Mouse (Mus musculus): Measurements from ENCODE around the gene Abcb8. TPM values are rescaled to one million over a fixed set of nuclear protein-coding genes. Genes with fewer than 3 reads are reported as not detected.

The Abcb8 gene
- polyA plus RNA-seq, 1 experiment from 2014 or later: 45.8 TPM

- ATAC-seq (ENCODE audit: insufficient read depth, low FRiP score, low TSS enrichment): no peak
- H3K9me3 ChIP-seq (ENCODE audit: control insufficient read depth, low read length): no peaks in the 10 kb centered on the region
- H3K4me2 ChIP-seq (ENCODE audit: low read depth): peak overlapping the region; percentile 19
- H3K4me1 ChIP-seq (ENCODE audit: control insufficient read depth, insufficient read depth, low read length): peaks cover 28% of the 10 kb centered on the region
- H3K4me3 ChIP-seq (ENCODE audit: low read depth, low read length): no peak overlapping the region
- no peaks in the 10 kb centered on the region for H3K27me3 ChIP-seq (ENCODE audit: control insufficient read depth, insufficient read depth, low read length)
- peak overlapping the region; percentile 10; the same call in 1 of the 2 replicates for H3K9ac ChIP-seq (ENCODE audit: low read length)
- H3K27ac ChIP-seq (ENCODE audit: low read depth, low read length): no peak overlapping the region
- H3K36me3 ChIP-seq (ENCODE audit: control insufficient read depth, insufficient read depth, low read length): peaks cover 6% of the 10 kb centered on the region
- 2% methylated on average over 15 of the region's 15 CpGs for WGBS
- DNase-seq (ENCODE audit: low spot score): peak; percentile 44
Observed at GRCm38 (mm10) chr5:24427981-24428402, 34.5 kb downstream of the Abcb8 start.

- 7% methylated on average over 9 of the region's 9 CpGs for WGBS
- H3K4me1 ChIP-seq (ENCODE audit: control insufficient read depth, insufficient read depth, low read length): peaks cover 28% of the 10 kb centered on the region
- ATAC-seq (ENCODE audit: insufficient read depth, low FRiP score, low TSS enrichment) (no peak), DNase-seq (ENCODE audit: low spot score) (no peak)
- H3K9me3 ChIP-seq (ENCODE audit: control insufficient read depth, low read length): no peaks in the 10 kb centered on the region
- H3K27ac ChIP-seq (ENCODE audit: low read depth, low read length): no peak overlapping the region
- H3K4me2 ChIP-seq (ENCODE audit: low read depth): no peak overlapping the region
- H3K27me3 ChIP-seq (ENCODE audit: control insufficient read depth, insufficient read depth, low read length): no peaks in the 10 kb centered on the region
- peaks cover 6% of the 10 kb centered on the region for H3K36me3 ChIP-seq (ENCODE audit: control insufficient read depth, insufficient read depth, low read length)
- no peak overlapping the region for H3K4me3 ChIP-seq (ENCODE audit: low read depth, low read length)
- H3K9ac ChIP-seq (ENCODE audit: low read length): peak overlapping the region; percentile 10; the same call in 1 of the 2 replicates
Observed at GRCm38 (mm10) chr5:24428596-24428995, 35.1 kb downstream of the Abcb8 start.

DNA sequence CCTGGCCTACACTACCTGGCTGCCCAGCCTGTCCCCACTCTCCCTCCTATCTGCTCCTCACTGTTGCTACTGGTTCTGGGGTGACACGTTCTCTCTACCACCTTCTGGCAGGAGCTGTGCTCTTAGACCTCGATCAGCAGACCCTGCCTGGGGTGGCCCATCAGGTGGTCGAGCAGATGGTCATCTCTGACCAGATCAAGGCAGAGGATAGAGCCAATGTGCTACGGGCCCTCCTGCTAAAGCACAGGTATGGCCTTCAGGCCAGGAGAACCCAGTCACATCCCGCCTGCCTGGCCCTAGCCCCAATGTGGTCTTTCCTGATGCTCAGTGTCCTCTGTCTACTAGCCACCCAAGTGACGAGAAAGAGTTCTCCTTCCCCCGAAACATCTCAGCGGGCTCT lies 40.5 kb downstream of the Abcb8 start:
- Histone ChIP-seq H3K27ac (ENCODE audit: low read depth, low read length) (no peak overlapping the region), H3K9ac (ENCODE audit: low read length) (no peak overlapping the region), H3K9me3 (ENCODE audit: control insufficient read depth, low read length) (no peaks in the 10 kb centered on the region), H3K27me3 (ENCODE audit: control insufficient read depth, insufficient read depth, low read length) (no peaks in the 10 kb centered on the region), H3K4me2 (ENCODE audit: low read depth) (no peak overlapping the region), H3K36me3 (ENCODE audit: control insufficient read depth, insufficient read depth, low read length) (peaks cover 11% of the 10 kb centered on the region), H3K4me1 (ENCODE audit: control insufficient read depth, insufficient read depth, low read length) (no peaks in the 10 kb centered on the region), H3K4me3 (ENCODE audit: low read depth, low read length) (no peak overlapping the region)
- no peak for DNase-seq (ENCODE audit: low spot score)
- ATAC-seq (ENCODE audit: insufficient read depth, low FRiP score, low TSS enrichment): no peak
- WGBS: 88% methylated on average over 8 of the region's 8 CpGs

DNA sequence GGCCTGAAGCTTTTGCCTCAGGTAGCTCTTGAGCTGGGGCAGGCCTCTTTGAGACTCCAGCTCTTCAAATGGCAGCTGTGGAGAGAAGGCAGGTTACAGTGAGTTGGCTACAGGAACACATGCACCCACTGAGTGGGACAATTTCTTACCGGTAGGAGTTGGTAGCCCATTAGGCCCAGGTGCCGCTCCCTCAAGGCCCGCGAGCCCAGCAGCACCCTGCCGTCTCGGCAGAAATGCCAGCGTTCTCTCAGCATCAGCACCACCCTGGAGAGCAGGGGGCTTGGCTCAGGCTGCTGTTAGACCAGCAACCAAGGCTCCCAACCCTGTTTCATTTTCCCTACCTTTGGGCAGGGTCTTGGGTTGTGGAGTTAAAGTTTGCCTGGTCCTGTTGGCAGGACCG lies 47.7 kb downstream of the Abcb8 start:
- Histone ChIP-seq H3K9ac (ENCODE audit: low read length) (no peak overlapping the region), H3K4me2 (ENCODE audit: low read depth) (no peak overlapping the region), H3K36me3 (ENCODE audit: control insufficient read depth, insufficient read depth, low read length) (peaks cover 11% of the 10 kb centered on the region), H3K9me3 (ENCODE audit: control insufficient read depth, low read length) (no peaks in the 10 kb centered on the region), H3K27me3 (ENCODE audit: control insufficient read depth, insufficient read depth, low read length) (no peaks in the 10 kb centered on the region), H3K4me1 (ENCODE audit: control insufficient read depth, insufficient read depth, low read length) (peaks cover 13% of the 10 kb centered on the region), H3K4me3 (ENCODE audit: low read depth, low read length) (no peak overlapping the region), H3K27ac (ENCODE audit: low read depth, low read length) (no peak overlapping the region)
- WGBS: 89% methylated on average over 8 of the region's 8 CpGs
- DNase-seq (ENCODE audit: low spot score) (no peak), ATAC-seq (ENCODE audit: insufficient read depth, low FRiP score, low TSS enrichment) (no peak)

- 88% methylated on average over 9 of the region's 9 CpGs for WGBS
Observed at GRCm38 (mm10) chr5:24442029-24442428, 48.6 kb downstream of the Abcb8 start.

DNA sequence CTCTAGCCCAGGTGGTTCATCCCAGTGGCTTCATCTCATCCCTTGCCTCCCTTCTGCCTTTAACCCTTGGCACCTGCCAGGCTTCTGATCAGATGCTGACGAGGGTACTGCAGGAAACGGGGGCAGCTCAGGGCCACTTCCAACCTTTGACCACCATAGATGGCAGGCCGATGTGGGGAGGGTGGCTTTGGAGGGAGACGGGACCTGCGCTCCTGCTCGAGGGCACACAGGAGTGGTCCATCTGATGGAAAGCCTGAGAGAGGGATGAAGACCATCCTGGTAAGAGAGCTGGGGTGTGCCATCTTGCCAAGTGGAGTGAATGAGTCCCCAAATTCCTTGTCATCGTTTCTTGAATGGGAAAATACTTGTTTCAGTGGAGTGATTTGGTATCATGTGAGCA lies 49.7 kb downstream of the Abcb8 start:
- no peak for DNase-seq (ENCODE audit: low spot score)
- Histone ChIP-seq H3K36me3 (ENCODE audit: control insufficient read depth, insufficient read depth, low read length) (peaks cover 11% of the 10 kb centered on the region), H3K27me3 (ENCODE audit: control insufficient read depth, insufficient read depth, low read length) (no peaks in the 10 kb centered on the region), H3K9me3 (ENCODE audit: control insufficient read depth, low read length) (no peaks in the 10 kb centered on the region), H3K27ac (ENCODE audit: low read depth, low read length) (no peak overlapping the region), H3K4me2 (ENCODE audit: low read depth) (no peak overlapping the region), H3K4me1 (ENCODE audit: control insufficient read depth, insufficient read depth, low read length) (peaks cover 17% of the 10 kb centered on the region), H3K9ac (ENCODE audit: low read length) (no peak overlapping the region), H3K4me3 (ENCODE audit: low read depth, low read length) (no peak overlapping the region)
- WGBS: 93% methylated on average over 7 of the region's 7 CpGs
- no peak for ATAC-seq (ENCODE audit: insufficient read depth, low FRiP score, low TSS enrichment)

More at GRCm38 (mm10) chr5:24442029-24442428, 48.6 kb downstream of the Abcb8 start:
- Histone ChIP-seq H3K9ac (ENCODE audit: low read length) (no peak overlapping the region), H3K36me3 (ENCODE audit: control insufficient read depth, insufficient read depth, low read length) (peaks cover 11% of the 10 kb centered on the region), H3K4me3 (ENCODE audit: low read depth, low read length) (no peak overlapping the region), H3K4me1 (ENCODE audit: control insufficient read depth, insufficient read depth, low read length) (peaks cover 13% of the 10 kb centered on the region), H3K27me3 (ENCODE audit: control insufficient read depth, insufficient read depth, low read length) (no peaks in the 10 kb centered on the region), H3K9me3 (ENCODE audit: control insufficient read depth, low read length) (no peaks in the 10 kb centered on the region), H3K27ac (ENCODE audit: low read depth, low read length) (no peak overlapping the region), H3K4me2 (ENCODE audit: low read depth) (no peak overlapping the region)
- no peak for DNase-seq (ENCODE audit: low spot score)
- no peak for ATAC-seq (ENCODE audit: insufficient read depth, low FRiP score, low TSS enrichment)

GRCm38 (mm10) chr5:24443927-24444326 lies 50.5 kb downstream of the Abcb8 start:
- DNase-seq (ENCODE audit: low spot score): no peak
- no peaks in the 10 kb centered on the region for H3K27me3 ChIP-seq (ENCODE audit: control insufficient read depth, insufficient read depth, low read length)
- H3K9me3 ChIP-seq (ENCODE audit: control insufficient read depth, low read length): no peaks in the 10 kb centered on the region
- peak overlapping the region; percentile 90 for H3K4me2 ChIP-seq (ENCODE audit: low read depth)
- no peak for ATAC-seq (ENCODE audit: insufficient read depth, low FRiP score, low TSS enrichment)
- peaks cover 17% of the 10 kb centered on the region for H3K4me1 ChIP-seq (ENCODE audit: control insufficient read depth, insufficient read depth, low read length)
- 89% methylated on average over 12 of the region's 12 CpGs for WGBS
- peaks cover 9% of the 10 kb centered on the region; the same call in 1 of the 2 replicates for H3K36me3 ChIP-seq (ENCODE audit: control insufficient read depth, insufficient read depth, low read length)
- H3K9ac ChIP-seq (ENCODE audit: low read length): peak overlapping the region; percentile 95; the same call in 1 of the 2 replicates
- H3K27ac ChIP-seq (ENCODE audit: low read depth, low read length): no peak overlapping the region
- peak overlapping the region; percentile 96; the same call in 1 of the 2 replicates for H3K4me3 ChIP-seq (ENCODE audit: low read depth, low read length)

GRCm38 (mm10) chr5:24444746-24445427 lies 51.4 kb downstream of the Abcb8 start, which contains the start of gene Fastk:
Gene Fastk (minus strand): TSS chr5:24445287.
- ATAC-seq (ENCODE audit: insufficient read depth, low FRiP score, low TSS enrichment) (peak; percentile 81), DNase-seq (ENCODE audit: low spot score) (peak; percentile 95)
- Histone ChIP-seq H3K4me3 (ENCODE audit: low read depth, low read length) (peak within 1 kb of the TSS; percentile 96), H3K36me3 (ENCODE audit: control insufficient read depth, insufficient read depth, low read length) (peaks cover 9% of the 10 kb centered on the region; the same call in 1 of the 2 replicates), H3K9ac (ENCODE audit: low read length) (peak within 1 kb of the TSS; percentile 95), H3K27ac (ENCODE audit: low read depth, low read length) (peak within 1 kb of the TSS; percentile 76), H3K9me3 (ENCODE audit: control insufficient read depth, low read length) (no peaks in the 10 kb centered on the region), H3K4me1 (ENCODE audit: control insufficient read depth, insufficient read depth, low read length) (peaks cover 17% of the 10 kb centered on the region), H3K4me2 (ENCODE audit: low read depth) (peak within 1 kb of the TSS; percentile 90), H3K27me3 (ENCODE audit: control insufficient read depth, insufficient read depth, low read length) (no peaks in the 10 kb centered on the region)
- WGBS: 1% methylated on average over 59 of the region's 60 CpGs
